Mouse (Mus musculus) right cerebral cortex, adult 18-20 months (tissue): ENCODE data around the gene Gm37240.

Experiments
- DNase-seq: peaks from one replicate; pipeline ENCODE4 v3.0.0; 2022; ENCODE audit warnings: mixed read lengths

The Gm37240 gene

DNA sequence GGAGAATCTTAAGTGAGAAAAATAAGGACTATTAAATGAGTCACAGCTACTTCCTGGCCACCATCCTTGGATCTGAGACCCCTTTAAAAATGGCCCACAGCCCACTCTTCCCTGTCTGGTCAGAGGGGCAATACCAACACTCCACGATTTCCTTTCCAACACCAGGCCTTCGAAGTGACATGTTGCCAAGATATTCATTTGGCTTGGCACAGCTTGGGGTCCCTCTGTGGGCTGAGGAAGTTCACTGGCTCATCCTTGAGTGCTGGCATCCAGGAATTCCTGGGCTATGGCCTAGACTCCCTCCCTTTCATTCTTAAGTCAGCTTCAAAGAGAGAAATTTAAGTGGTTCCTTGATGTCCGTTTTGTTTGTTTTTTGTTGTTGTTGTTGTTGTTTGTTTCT lies 576.1 kb downstream of the Gm37240 start:
- no peak for DNase-seq

DNA sequence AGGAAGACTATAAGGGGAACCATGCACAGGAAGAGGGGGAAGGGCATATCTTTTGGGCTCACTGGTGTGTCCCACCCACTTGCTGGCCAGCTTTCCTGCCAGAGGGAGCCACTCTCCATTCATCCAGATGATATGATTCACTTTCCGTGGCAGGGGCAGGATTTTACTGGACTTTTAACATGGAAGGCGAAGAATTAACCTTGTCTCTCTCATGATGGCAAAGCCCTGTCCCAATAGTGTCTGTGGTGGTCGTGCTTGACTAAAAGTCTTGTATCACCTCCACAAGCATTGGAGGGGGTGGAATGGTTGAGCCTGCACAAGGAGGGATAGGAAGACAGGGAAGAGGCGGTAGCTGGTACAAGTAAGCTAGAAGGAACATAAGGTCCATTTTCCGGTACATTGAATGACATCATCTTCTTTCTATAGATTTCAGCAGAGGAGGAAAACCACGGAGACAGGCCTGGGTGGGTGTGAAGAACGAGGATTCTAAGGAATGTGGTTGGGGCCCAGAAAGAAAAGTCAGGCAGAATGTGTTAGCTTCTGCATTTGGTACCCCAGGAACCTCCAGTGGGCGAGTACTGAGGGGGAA lies 576.8 kb downstream of the Gm37240 start:
- peak; percentile 87 for DNase-seq

DNA sequence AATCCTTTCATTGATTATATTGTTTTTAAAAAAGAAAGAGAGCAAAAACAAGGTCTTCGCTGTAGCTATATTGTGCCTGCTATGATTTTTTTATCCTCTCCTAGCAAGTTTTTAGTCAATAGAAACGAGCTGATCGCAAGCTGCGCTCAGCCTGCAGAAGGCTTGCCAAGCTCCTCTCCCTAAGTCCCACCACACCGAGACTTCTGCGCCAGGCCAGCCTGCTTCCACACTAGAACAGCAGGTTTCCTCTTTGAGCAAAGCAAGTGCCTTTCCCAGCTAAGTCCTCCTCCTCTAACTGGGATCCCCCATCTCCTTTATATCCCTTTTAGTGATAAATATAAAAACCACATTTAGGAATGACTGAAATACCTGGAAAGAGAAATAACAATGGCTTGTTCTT lies 578.1 kb downstream of the Gm37240 start:
- peak; percentile 68 for DNase-seq

DNA sequence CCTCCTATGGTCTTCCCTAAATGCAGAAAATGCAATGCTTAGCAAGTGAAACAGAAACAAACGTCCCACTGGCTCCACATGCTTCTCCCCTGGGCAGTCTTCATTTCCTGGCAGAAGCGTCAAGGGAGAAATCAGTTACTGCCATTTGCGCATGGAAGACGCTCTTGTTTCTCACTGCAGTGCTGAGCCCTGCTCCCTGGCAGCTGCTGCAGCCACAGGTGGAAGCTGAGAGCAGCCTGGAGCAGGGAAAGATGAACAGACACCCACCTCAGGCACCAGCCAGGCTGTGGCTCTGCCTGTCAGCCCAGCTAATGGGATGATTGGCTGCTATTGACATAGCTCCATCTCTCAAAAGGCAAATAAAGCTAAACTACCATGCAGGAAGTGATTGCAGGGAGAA lies 578.6 kb downstream of the Gm37240 start:
- peak; percentile 51 for DNase-seq

DNA sequence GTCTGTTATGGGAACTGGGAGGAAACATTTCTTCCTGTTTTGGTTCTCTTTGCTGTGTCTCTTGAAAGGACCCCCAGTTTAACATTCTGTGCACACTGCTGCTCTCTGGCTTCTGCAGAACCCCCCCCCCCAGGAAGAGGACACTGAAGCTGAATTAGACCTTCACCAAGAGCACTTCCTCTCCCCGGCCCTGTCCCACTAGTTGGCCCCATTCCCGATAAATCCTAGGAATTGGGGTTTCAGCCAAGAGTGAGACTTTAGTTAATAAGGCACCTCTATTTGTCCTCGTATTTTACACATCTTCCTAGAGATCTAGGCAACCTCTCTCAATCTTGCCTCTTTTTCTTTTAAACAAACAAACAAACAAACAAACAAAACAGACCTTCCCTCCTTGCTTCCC lies 585.5 kb downstream of the Gm37240 start:
- no peak for DNase-seq

DNA sequence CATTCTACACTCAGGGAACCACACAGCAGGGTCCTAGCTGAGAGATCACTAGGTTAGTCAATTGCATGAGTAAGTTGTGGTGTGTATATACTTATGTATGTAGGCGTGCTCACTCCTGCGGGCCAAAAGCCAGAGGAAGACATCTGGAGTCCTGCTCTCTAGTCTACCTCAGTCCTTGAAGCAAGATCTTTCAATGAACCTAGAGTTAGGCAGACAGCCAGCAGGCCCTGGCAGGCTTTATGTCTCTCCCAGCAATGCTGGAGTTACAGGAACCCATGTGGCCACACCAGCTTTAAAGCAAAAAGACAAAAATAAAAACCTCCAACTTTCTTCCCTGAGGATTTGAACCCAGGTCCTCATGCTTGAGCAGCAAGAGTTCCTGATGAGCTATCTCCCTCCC lies 586.0 kb downstream of the Gm37240 start:
- DNase-seq = no peak

DNA sequence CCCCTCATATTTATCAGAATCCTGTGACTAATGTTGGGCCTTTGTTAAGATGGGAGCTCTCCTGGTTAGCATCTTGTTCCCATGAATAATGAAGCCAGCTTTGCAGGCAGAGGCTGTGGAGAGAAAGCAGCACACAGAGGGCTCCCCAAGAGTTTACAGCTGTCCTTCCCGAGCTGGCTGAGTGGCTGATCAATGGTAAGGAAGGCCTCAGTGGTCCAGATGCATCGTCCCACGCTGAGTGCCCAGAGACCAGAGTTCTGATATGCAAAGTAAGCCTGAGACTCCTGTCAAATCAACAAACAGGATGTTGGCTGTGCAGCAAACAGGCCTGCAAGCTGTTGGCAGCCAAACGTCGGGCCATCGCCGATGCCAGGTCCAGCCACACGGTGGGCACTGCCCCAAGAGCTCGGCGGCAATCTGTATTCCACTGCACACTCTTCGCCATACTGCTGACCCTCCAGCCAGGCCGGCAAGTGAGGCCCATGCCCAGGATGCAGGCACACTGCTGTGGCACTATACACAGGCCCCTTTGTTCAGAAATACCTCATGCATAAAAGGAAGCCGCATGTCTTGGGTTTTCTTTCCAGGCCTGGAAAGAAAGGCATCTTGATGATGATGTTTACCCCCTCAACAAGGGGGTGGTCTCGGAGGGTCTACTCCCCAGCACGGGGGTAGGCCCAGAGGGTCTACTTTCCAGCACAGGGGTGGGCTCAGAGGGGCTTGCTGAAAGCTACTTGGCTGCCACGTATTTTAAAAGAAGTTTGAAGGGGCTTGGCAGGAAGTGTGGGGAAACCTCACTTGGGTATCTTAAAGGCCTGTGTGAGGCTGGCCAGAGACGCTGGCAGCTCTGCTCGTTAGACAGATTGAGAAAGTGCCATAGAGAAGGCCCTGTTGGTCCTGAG lies 587.4 kb downstream of the Gm37240 start:
- no peak for DNase-seq

DNA sequence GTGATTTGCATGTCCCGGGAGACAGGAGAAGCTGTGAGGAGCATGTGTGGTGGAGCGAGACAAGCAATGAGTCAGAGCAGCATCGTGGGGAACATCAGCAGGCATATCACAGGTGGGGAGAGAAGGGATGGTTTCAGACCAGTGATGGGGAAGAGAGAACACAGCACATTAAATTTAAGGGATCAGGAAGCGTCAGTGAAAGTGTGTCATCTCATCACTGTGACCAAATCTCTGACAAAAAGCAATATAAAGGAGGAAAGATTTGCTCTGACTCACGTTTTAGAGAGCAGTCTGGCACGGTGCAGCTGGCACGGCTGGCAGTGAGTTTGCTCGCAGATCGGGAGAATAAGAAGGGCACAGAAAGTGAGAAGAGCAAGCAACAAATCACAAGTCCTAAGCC lies 592.1 kb downstream of the Gm37240 start:
- peak; percentile 85 for DNase-seq

DNA sequence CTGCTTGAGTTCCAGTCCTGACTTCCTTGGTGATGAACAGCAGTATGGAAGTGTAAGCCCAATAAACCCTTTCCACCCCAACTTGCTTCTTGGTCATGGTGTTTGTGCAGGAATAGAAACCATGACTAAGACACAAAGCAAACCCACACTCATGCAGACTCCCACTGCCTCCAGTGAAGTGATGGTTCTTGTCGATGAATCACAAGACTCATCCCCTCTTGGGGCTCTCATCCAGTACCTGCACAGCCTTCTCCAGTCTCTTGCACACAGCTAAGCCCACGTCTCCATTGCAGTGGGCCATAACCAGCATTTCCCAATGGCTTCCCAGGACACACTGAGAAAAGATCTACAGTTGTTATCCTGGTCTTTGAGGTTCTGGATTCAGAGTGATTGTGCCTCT lies 599.7 kb downstream of the Gm37240 start:
- DNase-seq = no peak

DNA sequence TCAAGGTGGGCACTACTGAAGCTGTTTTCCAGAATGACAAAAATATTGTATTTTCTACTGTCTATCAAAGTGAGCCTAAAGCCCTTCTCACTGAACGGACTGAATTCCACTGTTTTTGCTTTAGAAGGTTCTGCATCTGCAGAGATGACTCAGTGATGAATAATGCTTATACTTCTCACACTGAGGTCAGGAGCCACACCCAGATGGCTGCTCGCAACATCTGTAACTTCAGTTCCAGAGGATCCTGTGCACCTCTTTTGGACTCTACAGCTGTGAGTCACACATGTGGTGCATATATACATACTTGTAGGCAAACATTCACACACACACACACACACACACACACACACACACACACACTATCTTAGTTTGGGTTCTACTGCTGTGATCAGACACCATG lies 602.8 kb downstream of the Gm37240 start:
- DNase-seq = no peak

DNA sequence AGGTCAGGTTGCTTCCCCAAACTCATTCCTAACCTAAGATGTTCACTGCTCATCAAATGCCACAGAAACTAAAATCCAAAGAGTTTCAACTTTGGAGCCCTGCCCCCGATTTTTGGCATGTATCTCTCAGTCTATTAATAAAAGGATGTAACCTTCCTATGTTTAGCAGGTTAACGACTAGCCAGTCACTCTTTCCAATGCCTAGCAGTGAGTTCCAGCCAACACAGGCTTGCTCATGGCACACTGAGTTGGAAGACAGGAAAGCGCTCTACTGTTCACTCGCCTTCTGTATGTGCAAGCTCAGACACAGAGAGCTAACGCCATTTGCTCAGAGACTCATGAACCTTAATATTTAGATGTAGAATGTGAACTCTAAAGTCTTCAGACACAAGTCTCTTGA lies 604.5 kb downstream of the Gm37240 start:
- DNase-seq = no peak

DNA sequence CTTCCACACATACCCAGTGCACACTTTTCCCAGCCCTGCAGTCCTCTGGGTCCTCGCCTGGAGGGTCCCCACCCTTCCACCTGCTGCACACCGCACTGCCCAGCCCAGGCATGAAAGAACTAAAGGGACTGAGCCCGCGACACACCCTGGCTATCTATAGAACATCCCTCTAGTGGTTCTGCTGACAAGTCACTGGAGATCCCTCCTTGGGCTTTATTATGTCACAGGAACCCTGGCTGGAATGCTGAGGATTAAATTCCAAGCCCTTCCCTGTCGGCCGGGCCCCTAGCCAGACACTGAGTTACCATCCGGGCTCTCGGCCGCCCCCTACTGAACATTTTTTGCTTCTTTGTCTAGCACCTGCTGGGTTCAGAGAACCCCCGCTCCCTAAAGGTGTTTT lies 612.2 kb downstream of the Gm37240 start:
- no peak for DNase-seq

DNA sequence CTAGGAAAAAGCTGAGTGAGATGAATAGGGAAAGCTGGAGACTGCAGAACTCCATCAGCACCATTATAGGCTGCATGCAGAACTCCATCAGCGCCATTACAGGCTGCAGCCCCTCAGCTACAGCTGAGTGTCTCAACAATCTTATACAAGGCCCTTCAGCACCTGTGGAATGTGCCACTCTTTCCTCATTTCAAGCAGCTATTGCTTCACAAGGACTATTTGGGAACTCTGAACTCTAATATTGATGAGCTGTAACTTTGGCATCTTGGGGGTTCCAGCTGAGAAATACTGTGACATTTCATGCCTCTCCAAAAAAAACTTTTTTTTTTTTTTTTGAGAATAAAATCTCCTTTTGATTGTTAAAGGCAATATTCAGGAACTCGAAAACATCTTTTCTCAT lies 615.8 kb downstream of the Gm37240 start:
- DNase-seq = no peak

DNA sequence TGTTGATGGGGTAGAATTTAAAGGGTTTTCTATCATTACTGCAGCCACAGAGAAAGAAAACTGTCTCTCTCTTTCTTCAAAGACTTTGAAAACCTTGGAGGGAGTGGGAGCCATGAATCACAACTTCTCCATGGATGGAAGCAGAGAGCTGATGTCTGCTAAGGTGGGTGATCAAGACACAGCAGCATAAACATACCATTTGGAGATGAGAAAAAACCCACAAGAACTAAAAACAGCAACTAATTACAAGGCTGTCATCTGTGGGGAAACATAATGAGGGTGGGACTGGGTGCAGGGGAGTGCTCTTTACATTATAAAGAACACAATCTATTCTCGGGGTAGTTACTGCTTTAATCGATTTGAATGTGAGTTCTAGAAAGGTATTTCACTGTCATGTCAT lies 622.4 kb downstream of the Gm37240 start:
- DNase-seq = peak; percentile 25

DNA sequence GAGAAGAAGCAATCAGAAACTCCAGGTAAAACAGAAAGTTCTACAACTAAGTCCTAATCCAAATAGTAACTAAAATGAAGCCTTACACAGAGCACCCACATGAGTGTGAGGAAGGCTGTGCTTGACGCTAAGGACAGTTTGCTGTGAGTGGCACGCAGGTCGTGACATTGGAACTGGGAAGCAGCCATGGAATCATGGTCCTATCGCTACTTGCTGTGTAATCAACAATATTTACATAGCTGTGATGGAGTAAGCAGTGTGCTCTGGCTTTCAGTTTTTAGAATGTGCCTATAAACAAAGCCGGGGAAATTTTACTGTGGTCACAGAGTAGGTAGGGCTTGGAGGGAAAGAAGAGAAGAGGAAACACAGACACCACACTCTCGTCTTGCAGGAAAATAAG lies 622.8 kb downstream of the Gm37240 start:
- DNase-seq = no peak

DNA sequence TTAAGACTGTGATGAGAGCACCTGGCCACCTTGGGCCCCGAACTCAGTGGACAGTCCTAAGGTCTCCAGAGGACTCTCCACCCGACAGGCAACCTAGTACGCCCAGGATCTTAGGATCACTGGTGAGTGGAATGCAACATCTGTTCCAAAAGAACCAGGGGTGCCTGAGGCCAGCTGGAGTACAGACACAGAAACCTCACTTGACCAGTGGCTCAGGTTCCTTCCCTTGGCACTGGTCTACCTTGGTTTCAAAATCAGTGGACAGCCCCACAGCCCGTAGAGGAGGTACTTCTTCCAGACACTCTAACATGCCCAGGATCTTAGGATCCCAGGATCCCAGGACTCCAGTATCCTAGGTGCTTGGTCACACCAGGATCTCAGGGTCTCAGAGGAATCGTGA lies 632.8 kb downstream of the Gm37240 start:
- no peak for DNase-seq

DNA sequence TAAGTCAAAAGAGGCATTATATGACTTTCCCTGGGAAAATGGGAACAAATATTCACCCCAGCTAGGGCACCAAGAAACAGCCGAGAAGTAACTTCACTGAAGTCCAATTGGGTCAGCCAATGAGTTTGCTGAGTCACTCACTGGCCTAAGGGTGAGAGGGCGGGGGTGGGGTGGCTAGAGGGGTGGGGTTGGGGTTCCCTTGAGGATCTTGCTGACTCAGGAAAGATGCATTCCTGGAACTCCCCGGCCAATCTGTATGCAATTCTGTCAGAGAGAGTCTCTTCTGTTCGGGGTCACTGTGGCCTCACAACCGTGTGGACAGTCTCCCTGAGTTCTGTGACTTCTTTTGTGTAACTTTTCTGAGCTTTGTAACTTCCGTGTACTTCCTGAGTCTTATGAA lies 635.7 kb downstream of the Gm37240 start:
- DNase-seq = no peak

DNA sequence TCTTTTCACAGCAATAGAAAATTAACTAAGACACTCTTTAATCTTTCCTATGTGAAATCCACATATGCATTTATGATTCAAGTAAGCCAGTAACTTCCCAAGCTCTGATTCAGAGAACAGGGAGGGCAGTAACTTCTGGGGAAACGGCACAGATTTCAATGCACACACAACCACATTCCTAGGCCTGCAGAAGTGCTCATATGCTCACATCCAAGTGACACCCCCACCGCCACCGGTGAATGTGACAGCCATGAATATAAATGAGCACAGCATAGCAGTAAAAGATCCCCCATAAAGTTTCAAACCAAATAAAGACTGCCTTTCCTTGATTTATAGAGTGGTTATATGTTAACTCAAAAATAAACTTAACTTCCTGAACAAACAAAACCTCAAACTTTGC lies 641.2 kb downstream of the Gm37240 start:
- peak; percentile 34 for DNase-seq

DNA sequence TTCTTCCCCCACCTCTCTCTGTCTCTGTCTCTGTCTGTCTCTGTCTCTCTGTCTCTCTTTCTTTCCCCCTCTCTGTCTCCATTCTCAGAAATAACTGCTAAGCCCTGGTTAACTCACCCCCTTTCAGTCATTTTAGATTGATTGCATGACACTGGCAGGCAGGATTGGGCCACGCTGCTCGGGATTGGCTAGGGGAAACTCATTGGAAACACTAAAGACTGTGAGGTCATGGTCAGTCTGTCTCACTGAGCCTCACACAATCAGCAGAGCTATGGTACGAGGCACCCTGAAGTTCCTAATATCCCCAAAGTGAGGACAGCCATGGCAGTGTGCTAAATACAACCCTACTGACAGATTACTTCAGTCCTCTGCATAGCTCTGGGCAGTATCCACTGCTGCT lies 650.8 kb downstream of the Gm37240 start:
- no peak for DNase-seq

DNA sequence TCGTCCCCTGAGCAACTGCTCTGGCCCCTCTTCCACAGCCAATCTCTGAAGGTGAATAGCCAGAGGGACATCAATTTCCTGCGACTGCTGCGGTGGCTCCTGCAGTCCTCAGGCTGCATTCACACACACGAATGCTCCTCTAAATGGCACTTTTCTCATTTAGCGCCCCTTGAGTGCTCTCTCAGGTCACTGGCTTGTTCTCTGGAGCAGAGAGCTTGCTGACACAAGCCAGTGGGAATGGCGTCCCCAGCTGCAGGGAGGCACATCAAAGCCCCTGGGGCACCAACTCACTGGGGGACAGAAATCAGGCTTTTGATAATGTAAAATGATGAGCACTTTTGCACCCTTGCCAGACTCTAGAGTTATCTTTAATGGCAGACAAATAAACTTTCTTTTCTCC lies 654.5 kb downstream of the Gm37240 start:
- DNase-seq = no peak

DNA sequence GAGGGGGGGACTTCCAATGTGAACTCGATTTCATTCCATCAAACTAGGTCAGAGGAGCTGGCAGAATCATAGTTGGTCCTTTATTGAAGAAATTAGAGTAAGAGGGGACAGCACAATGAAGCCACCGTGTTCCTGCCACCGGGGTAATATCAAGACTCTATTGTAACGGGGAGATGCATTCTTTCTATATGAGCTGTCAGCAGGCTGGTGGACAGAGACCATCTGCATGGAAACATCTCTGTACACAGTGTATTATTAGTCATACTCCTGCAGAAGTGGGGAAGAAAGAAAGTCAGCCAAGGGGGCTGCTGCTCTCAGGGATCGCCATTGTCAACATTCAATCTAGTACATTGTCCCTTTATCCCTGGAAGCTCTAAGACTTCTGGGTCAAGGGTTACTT lies 665.3 kb downstream of the Gm37240 start:
- DNase-seq = no peak

DNA sequence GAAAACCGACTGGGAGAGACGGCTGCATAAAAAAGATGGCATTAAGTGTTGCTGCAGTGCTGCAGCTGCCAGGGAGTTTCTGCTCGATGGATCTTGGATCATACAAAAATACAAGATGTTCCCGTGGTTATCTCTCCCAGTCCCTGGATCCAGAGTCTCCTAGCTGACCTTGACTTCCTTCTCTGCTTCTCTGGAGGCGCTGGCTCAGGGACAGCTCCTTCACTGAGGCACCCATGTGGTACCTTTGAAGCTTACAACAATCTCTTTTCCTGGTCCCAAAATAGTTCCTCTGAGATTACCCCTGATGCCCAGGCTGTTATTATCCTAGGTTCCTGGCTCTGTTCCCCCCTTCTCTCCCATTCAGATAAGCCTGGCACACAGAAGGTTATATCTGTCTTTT lies 672.4 kb downstream of the Gm37240 start:
- DNase-seq = no peak

DNA sequence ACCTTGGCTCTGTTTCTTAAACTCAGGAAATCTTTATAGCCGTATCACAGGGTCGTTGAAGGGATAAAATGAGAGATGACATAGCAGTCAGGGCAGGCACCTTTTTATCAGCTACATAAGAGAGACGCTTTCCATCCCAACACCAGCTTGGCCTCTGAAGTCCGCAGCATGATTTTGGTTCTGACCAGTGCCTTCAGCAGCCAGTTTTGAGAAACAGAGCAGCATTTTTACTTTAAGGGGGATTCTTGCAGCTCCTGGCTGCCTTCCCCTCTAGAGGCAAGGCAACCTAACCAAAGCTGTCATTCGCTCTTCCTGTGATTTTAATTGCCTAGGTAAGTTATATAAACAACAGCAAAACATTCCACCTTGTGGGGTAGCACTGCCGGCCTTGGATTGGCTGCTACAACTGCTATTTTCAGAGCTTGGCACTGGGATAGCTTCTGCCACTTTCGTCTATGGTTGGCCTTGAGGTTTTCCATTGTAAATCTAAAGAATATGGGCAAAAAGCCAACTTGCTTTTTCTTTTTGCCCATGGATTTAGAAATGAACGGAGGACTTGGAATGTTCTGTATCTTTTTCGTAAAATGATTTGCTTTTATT lies 674.5 kb downstream of the Gm37240 start:
- no peak for DNase-seq
